Mouse (Mus musculus): ENCODE data around the gene Rom1.

Rom1 gene

GRCm38 (mm10) chr19:8942276-8942964 lies 13.3 kb upstream of the Rom1 start:
- DNase-seq (ENCODE audit: low spot score), result peak; percentile 47

DNA sequence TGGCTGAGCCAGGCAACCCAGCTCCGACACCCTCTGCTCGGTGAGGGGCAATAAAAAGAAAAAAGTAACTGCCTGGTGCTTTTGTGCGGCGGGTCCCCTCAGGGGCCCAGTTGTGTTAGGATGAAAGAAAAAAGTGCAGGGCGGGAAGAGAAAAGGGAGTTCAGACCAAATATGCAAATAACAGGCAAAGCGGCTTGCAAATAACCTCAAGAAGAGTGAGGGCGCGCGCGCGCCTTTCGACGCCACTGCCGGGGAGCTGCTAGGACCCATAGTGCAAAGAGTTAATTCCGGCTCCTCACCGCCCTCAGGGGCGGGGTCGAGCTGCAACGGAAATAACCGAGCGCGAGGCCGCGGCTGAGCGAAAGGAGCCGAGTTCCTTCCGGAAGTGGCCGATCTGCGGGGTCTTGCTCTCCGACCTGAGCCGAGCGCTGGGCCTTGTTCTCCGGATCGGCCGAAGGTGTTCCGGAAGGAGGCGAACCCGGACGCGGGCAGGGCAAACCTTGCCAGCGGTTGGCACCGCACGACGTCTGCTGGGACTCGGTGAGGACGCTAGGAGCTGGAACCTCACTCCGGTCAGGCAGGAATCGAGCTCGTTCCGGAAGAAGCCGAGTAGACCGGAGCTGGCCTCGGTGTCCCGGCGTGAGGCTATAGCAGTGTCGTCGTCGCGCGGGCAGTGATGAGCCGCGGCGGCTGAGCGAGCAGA lies 12.5 kb upstream of the Rom1 start, which contains the start of gene Mta2:
Mta2 (plus strand) TSS at position 361 of the 703 bp plus-strand sequence.
- peak; percentile 97 for DNase-seq (ENCODE audit: low spot score)

GRCm38 (mm10) chr19:8941136-8941514 lies 12.0 kb upstream of the Rom1 start:
- no peak for DNase-seq (ENCODE audit: low spot score)

- no peak for DNase-seq (ENCODE audit: low spot score)
Observed at GRCm38 (mm10) chr19:8940526-8941133, 11.5 kb upstream of the Rom1 start.

GRCm38 (mm10) chr19:8936736-8937135 lies 7.6 kb upstream of the Rom1 start:
- no peak for DNase-seq (ENCODE audit: low spot score)

- no peak for DNase-seq (ENCODE audit: low spot score)
Observed at GRCm38 (mm10) chr19:8930771-8931170, 1.6 kb upstream of the Rom1 start.

DNA sequence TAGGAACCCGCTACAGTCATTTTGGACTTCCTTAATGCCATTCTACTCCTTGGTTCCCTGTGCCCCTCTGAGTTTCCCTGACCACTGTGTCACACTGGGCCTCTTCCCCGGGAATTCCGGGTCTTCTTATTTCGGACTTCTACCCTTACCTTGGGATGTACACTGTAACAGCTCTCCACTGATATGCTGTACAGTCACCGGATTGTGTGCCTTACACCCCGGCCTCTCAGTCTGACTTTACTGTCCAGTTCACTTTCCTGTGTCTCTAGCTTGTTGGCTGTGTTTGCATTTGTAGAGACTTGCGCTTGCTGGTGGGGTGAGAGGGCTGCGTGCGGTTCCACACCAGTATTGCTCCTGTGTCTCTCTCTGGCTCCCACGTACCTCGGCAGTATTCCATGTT lies 961 bp upstream of the Rom1 start:
- DNase-seq (ENCODE audit: low spot score), result peak; percentile 28

- DNase-seq (ENCODE audit: low spot score), result no peak
Observed at GRCm38 (mm10) chr19:8928689-8929223, 400 bp downstream of the Rom1 start.

DNA sequence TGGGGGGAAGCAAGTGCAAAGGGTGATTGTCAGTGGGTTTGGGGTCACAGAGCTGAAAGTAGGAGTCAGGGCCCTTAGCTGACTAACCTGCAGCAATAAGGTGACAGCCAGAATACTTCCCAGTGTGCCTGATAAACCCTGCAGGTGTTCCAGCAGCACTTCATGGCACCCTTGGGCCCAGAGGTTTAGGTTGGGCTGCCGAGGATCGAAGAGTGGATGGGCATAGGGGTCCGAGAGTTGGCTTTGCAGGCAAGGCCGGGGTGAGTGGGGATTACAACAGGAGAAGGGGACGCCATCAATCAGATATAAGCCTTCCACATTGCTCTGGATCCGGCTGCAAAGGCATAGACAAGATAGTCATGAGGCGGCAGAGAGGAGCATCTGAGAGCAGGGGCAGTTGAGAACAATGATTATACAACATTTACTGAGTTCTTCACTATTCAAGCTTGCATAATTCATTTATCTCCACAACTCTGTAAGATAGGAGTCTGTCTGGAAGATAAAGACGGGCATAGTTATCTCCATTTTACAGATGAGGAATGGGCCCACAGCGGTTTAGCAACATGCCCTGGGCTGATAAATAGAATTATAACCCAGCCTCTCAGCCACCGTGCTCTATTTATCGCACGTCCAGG lies 1.1 kb downstream of the Rom1 start:
- DNase-seq (ENCODE audit: low spot score), result no peak

GRCm38 (mm10) chr19:8926766-8927165 lies 2.4 kb downstream of the Rom1 start:
- DNase-seq (ENCODE audit: low spot score), result no peak

DNA sequence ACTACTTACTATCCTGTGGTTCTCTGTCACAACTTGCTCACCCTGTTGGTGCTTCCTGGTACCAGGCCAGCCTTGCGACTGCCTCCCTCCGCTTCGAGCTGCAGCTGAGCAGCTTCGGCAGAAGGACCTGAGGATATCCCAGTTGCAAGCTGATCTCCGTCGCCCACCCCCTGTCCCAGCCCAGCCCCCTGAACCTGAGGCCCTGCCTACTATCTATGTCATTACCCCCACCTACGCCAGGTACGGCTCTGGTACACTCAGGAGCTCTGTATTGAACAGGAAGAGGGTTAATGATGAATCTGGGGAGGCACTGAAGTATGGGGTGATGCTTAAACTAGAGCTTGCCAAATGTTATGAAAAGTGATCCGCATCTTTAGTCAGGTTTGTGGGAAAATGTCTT lies 7.4 kb downstream of the Rom1 start:
- DNase-seq (ENCODE audit: low spot score), result no peak

DNA sequence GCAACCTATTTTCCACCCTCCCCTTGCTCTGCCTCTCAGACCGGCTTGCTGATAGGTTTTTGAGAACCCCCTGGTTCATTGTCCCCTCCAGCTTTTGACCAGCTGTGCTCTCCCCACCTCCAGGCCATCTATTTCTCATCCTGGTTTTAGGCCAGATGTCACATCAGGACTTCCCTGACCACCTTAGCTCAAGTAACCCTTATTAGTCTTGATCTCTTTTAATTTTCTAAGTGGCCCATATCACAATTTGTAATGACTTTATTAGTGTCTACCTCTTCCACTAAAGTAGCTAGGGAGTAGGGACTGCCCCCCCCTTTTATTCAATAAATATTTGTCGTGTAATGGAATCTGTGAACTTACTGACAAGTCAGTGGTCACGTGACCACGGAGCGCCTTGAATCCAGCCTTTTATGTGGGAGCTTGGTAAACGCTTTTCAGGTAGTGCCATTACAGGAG lies 8.3 kb downstream of the Rom1 start:
- DNase-seq (ENCODE audit: low spot score), result peak; percentile 61

DNA sequence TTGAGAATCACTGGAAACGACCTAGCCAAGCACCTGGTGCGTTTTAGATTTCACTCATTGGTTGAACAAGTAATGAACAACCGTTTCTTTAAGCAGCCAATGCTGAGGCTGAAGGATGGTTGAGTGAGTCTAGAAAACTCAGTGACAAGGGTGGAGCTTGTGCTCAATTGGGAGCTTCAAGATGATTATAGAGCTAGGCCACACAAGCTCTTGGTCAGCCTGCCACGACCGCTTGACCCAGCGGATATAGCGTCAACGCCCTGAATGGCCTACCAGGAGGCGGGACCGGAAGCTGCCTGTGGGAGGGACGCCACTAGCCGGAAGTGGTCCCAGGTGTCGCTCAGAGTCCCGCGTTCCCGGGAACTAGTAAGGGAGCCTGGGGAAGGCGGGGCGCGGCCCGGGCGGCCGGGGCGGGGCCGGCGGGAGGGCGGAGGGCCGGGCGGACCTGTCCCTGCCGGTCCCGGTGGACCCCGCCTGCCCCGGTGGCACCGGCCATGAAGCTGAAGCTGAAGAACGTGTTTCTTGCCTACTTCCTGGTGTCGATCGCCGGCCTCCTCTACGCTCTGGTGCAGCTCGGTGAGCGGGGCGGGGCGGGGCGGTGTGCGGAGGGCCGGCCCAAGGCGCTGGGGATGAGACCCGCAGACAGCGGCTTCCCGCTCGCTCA lies 9.0 kb downstream of the Rom1 start, which contains the start of gene B3gat3:
B3gat3 (plus strand) TSS at position 302 of the 664 bp plus-strand sequence.
- DNase-seq (ENCODE audit: low spot score), result peak; percentile 97

- no peak for DNase-seq (ENCODE audit: low spot score)
Observed at GRCm38 (mm10) chr19:8919684-8920072, 9.5 kb downstream of the Rom1 start.

- DNase-seq (ENCODE audit: low spot score), result no peak
Observed at GRCm38 (mm10) chr19:8919000-8919399, 10.2 kb downstream of the Rom1 start.

- no peak for DNase-seq (ENCODE audit: low spot score)
Observed at GRCm38 (mm10) chr19:8914212-8914611, 14.9 kb downstream of the Rom1 start.

GRCm38 (mm10) chr19:8911810-8912209 lies 17.3 kb downstream of the Rom1 start:
- no peak for DNase-seq (ENCODE audit: low spot score)

GRCm38 (mm10) chr19:8908531-8908930 lies 20.6 kb downstream of the Rom1 start:
- no peak for DNase-seq (ENCODE audit: low spot score)

DNA sequence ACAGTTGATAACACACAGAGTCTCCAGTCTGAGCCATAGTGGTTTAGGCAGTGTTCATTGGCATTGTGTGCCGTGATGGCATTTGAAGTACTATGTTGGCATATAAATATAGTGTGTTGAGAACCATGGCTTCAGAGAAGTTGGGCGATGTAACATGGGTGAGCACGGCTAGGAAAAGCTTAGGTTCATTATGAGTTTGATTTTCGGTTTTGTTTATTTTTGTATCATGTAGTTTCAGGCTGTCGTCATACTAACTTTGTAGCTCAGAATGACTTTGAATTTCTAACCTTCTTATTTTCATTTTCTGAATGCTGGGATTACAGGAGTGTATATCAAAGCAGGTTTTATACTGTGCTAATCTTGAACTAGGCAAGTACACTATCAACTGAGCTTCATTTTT lies 25.7 kb downstream of the Rom1 start:
- DNase-seq (ENCODE audit: low spot score), result no peak

GRCm38 (mm10) chr19:8899079-8899478 lies 30.1 kb downstream of the Rom1 start:
- peak; percentile 33 for DNase-seq (ENCODE audit: low spot score)

GRCm38 (mm10) chr19:8898576-8898975 lies 30.6 kb downstream of the Rom1 start:
- peak; percentile 37 for DNase-seq (ENCODE audit: low spot score)

Measured in adipocyte (in vitro differentiated cells).